Mouse (Mus musculus): ENCODE data around the gene Trim2.

GRCm38 (mm10) chr3:84157011-84157410 is 149.7 kb downstream of the Trim2 start:
- TF ChIP-seq CTCF (IDR thresholded peaks at IDR 0.05; ENCODE audit: borderline replicate concordance, extremely low read depth, insufficient read depth, insufficient read length) (no peak), POLR2A (IDR thresholded peaks at IDR 0.05; ENCODE audit: borderline replicate concordance, extremely low read depth, insufficient read depth, insufficient read length, poor library complexity, severe bottlenecking) (no peak)
